Mouse (Mus musculus): Measurements from ENCODE around the gene Pim1.

DNA sequence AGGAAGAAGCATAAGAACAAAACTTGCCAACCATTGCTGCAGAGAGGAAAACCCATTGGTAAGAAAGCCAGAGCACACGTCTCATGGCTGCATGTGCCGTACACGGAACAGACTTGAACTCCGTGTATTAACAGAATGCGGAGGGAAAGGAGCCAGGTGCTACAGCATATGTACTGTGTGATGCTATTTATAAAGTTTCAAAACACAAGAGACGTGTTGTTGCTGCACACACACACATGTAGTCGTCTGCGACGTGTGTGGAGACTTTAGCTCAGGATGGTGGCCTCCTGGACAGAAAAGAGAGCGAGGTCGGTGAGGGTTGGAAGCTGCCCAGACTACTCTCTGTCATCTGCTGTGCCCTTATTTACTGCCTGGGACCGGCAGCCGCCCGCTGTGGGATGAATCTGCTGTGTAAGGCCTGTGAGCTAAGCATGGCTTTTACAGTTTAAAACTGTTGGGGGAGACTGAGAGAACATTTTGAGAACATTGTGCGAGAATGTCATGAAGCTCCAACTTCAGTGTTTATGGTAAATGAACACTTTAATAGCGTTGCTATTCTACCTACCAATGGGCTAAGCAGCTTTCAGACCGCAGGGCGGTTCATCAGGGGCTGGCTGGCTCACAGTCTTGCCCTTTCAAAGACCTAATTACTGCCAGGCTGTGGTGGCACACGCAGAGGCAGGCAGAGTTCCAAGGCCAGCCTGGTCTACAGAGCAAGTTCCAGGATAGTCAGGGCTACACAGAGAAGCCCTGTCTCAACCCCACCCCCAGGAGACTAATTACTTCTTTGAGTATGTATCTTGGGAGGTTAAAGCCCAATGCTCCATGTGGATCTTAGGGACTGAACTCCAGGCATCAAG lies 52.5 kb downstream of the Pim1 start:
- TF ChIP-seq ZC3H11A (IDR thresholded peaks at IDR 0.05; ENCODE audit: borderline replicate concordance, low read depth, low read length): no peak
- no peak for TF ChIP-seq MAFK (IDR thresholded peaks at IDR 0.05; ENCODE audit: insufficient read depth, low read depth, low read length)
- TF ChIP-seq CHD2 (IDR thresholded peaks at IDR 0.05; ENCODE audit: low read depth, low read length): no peak
- no peak for TF ChIP-seq HCFC1 (IDR thresholded peaks at IDR 0.05; ENCODE audit: borderline replicate concordance, insufficient read depth, low read length)
- TF ChIP-seq ZNF384 (IDR thresholded peaks at IDR 0.05; ENCODE audit: low read depth, low read length): no peak

All from ES-E14 (cell line).